Comparison of ENCODE assay signal across 14 mouse cellular contexts in the genomic region with DNA sequence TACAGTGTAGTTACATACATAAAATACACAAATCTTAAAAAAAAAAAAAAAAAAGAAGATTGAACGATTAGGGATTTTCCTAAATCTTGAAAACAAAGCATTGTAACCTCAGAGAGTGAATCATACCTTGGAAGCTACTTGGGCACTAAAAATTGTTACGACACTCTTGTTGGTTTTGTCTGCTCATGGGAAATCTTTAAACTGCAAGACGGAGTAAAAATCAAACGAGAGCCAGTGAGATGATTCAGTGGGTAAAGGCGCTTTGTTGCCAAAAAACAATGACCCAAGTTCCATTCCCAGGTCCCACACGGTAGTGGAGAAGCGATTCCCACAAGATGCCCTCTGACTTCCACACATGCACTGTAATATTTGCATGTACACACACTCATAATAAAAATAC.
"Had no signal": no experiment of that assay in that cellular context is flagged by ENCODE, and none has a peak within 500 bp of the region (broad histone marks: within the 10 kb centered on the region; RNA-seq: fewer than 3 reads in every experiment).

No protein-coding gene starts in this region.

- DNase-seq: kidney, postnatal 14 days; layer of hippocampus, postnatal 36 days; lung, embryonic 14.5 days; lung, postnatal 10 days; lung, postnatal 4 days; right cerebral cortex, postnatal 14 days; thymus, adult 18-20 months; thymus, postnatal 25 days had no signal

- H3K27ac ChIP-seq: kidney, embryonic 15.5 days; limb, embryonic 15.5 days; liver, embryonic 12.5 days; midbrain, embryonic 15.5 days; neural tube, embryonic 13.5 days had no signal

- H3K4me2 ChIP-seq: kidney, embryonic 15.5 days; limb, embryonic 15.5 days; liver, embryonic 12.5 days; lung, embryonic 14.5 days; midbrain, embryonic 11.5 days; midbrain, embryonic 15.5 days; neural tube, embryonic 13.5 days had no signal

- ATAC-seq: liver, embryonic 12.5 days; midbrain, embryonic 15.5 days had no signal

- H3K4me3 ChIP-seq: kidney, embryonic 15.5 days; limb, embryonic 15.5 days; liver, embryonic 12.5 days; midbrain, embryonic 15.5 days; neural tube, embryonic 13.5 days had no signal

- H3K4me1 ChIP-seq: kidney, embryonic 15.5 days; liver, embryonic 12.5 days; midbrain, embryonic 15.5 days; neural tube, embryonic 13.5 days had no signal

- H3K27me3 ChIP-seq: kidney, embryonic 15.5 days; limb, embryonic 15.5 days; liver, embryonic 12.5 days; midbrain, embryonic 15.5 days; neural tube, embryonic 13.5 days had no signal

- H3K9me3 ChIP-seq: kidney, embryonic 15.5 days; limb, embryonic 15.5 days; liver, embryonic 12.5 days; midbrain, embryonic 15.5 days; neural tube, embryonic 13.5 days had no signal
